Mouse (Mus musculus): ENCODE data around the gene Rdh16f1. TPM values are rescaled to one million over a fixed set of nuclear protein-coding genes. Genes with fewer than 3 reads are reported as not detected.

The Rdh16f1 gene
- polyA plus RNA-seq, 1 experiment from 2014 or later = not detected

- Histone ChIP-seq H3K4me1 (ENCODE audit: control insufficient read depth, insufficient read depth, low read length) (no peaks in the 10 kb centered on the region), H3K4me2 (ENCODE audit: low read depth, low read length) (no peak overlapping the region), H3K9ac (ENCODE audit: low read depth, low read length) (no peak overlapping the region), H3K27ac (replicated peaks; ENCODE audit: low read depth, low read length) (no peak overlapping the region), H3K27me3 (replicated peaks; ENCODE audit: control insufficient read depth, insufficient read depth, low read length) (0 out of 2 replicates have a peak, but pooled peaks cover 4% of the 10 kb centered on the region), H3K4me3 (ENCODE audit: low read depth, low read length) (no peak overlapping the region), H3K9me3 (ENCODE audit: control insufficient read depth, low read length) (no peaks in the 10 kb centered on the region), H3K36me3 (ENCODE audit: control insufficient read depth, insufficient read depth, low read length) (no peaks in the 10 kb centered on the region)
- DNase-seq (ENCODE audit: low spot score) (peak; percentile 56), ATAC-seq (ENCODE audit: low read depth) (0 out of 2 replicates have a peak, but pooled peaks have one; percentile 35)
- 33% methylated on average over 9 of the region's 9 CpGs for WGBS
Measured at GRCm38 (mm10) chr10:127730933-127731310, 28.7 kb upstream of the Rdh16f1 start.

- Histone ChIP-seq H3K4me2 (ENCODE audit: low read depth, low read length) (no peak overlapping the region), H3K9ac (ENCODE audit: low read depth, low read length) (no peak overlapping the region), H3K36me3 (ENCODE audit: control insufficient read depth, insufficient read depth, low read length) (no peaks in the 10 kb centered on the region), H3K27me3 (replicated peaks; ENCODE audit: control insufficient read depth, insufficient read depth, low read length) (0 out of 2 replicates have a peak, but pooled peaks cover 4% of the 10 kb centered on the region), H3K4me3 (ENCODE audit: low read depth, low read length) (no peak overlapping the region), H3K9me3 (ENCODE audit: control insufficient read depth, low read length) (no peaks in the 10 kb centered on the region), H3K27ac (replicated peaks; ENCODE audit: low read depth, low read length) (no peak overlapping the region), H3K4me1 (ENCODE audit: control insufficient read depth, insufficient read depth, low read length) (no peaks in the 10 kb centered on the region)
- ATAC-seq (ENCODE audit: low read depth) = no peak
- 30% methylated on average over 5 of the region's 5 CpGs for WGBS
- no peak for DNase-seq (ENCODE audit: low spot score)
Measured at GRCm38 (mm10) chr10:127731397-127731796, 28.2 kb upstream of the Rdh16f1 start.

- Histone ChIP-seq H3K9me3 (ENCODE audit: control insufficient read depth, low read length) (no peaks in the 10 kb centered on the region), H3K36me3 (ENCODE audit: control insufficient read depth, insufficient read depth, low read length) (no peaks in the 10 kb centered on the region), H3K27me3 (replicated peaks; ENCODE audit: control insufficient read depth, insufficient read depth, low read length) (no peaks in the 10 kb centered on the region), H3K9ac (ENCODE audit: low read depth, low read length) (no peak overlapping the region), H3K27ac (replicated peaks; ENCODE audit: low read depth, low read length) (no peak overlapping the region), H3K4me1 (ENCODE audit: control insufficient read depth, insufficient read depth, low read length) (no peaks in the 10 kb centered on the region), H3K4me3 (ENCODE audit: low read depth, low read length) (no peak overlapping the region), H3K4me2 (ENCODE audit: low read depth, low read length) (no peak overlapping the region)
- 40% methylated on average over 5 of the region's 5 CpGs for WGBS
- DNase-seq (ENCODE audit: low spot score) (peak; percentile 49), ATAC-seq (ENCODE audit: low read depth) (no peak)
Measured at GRCm38 (mm10) chr10:127734434-127734833, 25.2 kb upstream of the Rdh16f1 start.

- DNase-seq (ENCODE audit: low spot score) (no peak), ATAC-seq (ENCODE audit: low read depth) (no peak)
- Histone ChIP-seq H3K4me2 (ENCODE audit: low read depth, low read length) (no peak overlapping the region), H3K9me3 (ENCODE audit: control insufficient read depth, low read length) (no peaks in the 10 kb centered on the region), H3K27me3 (replicated peaks; ENCODE audit: control insufficient read depth, insufficient read depth, low read length) (no peaks in the 10 kb centered on the region), H3K27ac (replicated peaks; ENCODE audit: low read depth, low read length) (no peak overlapping the region), H3K4me1 (ENCODE audit: control insufficient read depth, insufficient read depth, low read length) (peaks cover 8% of the 10 kb centered on the region; the same call in 1 of the 2 replicates), H3K4me3 (ENCODE audit: low read depth, low read length) (no peak overlapping the region), H3K36me3 (ENCODE audit: control insufficient read depth, insufficient read depth, low read length) (0 out of 2 replicates have a peak, but pooled peaks cover under 1% of the 10 kb centered on the region), H3K9ac (ENCODE audit: low read depth, low read length) (no peak overlapping the region)
- 78% methylated on average over 2 of the region's 2 CpGs for WGBS
Measured at GRCm38 (mm10) chr10:127736266-127736665, 23.3 kb upstream of the Rdh16f1 start.

GRCm38 (mm10) chr10:127736916-127737315 lies 22.7 kb upstream of the Rdh16f1 start:
- Histone ChIP-seq H3K9ac (ENCODE audit: low read depth, low read length) (no peak overlapping the region), H3K4me2 (ENCODE audit: low read depth, low read length) (no peak overlapping the region), H3K27me3 (replicated peaks; ENCODE audit: control insufficient read depth, insufficient read depth, low read length) (no peaks in the 10 kb centered on the region), H3K4me3 (ENCODE audit: low read depth, low read length) (no peak overlapping the region), H3K9me3 (ENCODE audit: control insufficient read depth, low read length) (no peaks in the 10 kb centered on the region), H3K36me3 (ENCODE audit: control insufficient read depth, insufficient read depth, low read length) (peaks cover 7% of the 10 kb centered on the region), H3K4me1 (ENCODE audit: control insufficient read depth, insufficient read depth, low read length) (peaks cover 8% of the 10 kb centered on the region; the same call in 1 of the 2 replicates), H3K27ac (replicated peaks; ENCODE audit: low read depth, low read length) (no peak overlapping the region)
- WGBS = 75% methylated on average over 4 of the region's 4 CpGs
- no peak for ATAC-seq (ENCODE audit: low read depth)
- no peak for DNase-seq (ENCODE audit: low spot score)

- Histone ChIP-seq H3K4me2 (ENCODE audit: low read depth, low read length) (no peak overlapping the region), H3K27ac (replicated peaks; ENCODE audit: low read depth, low read length) (no peak overlapping the region), H3K4me3 (ENCODE audit: low read depth, low read length) (no peak overlapping the region), H3K9ac (ENCODE audit: low read depth, low read length) (no peak overlapping the region), H3K36me3 (ENCODE audit: control insufficient read depth, insufficient read depth, low read length) (peaks cover 13% of the 10 kb centered on the region), H3K27me3 (replicated peaks; ENCODE audit: control insufficient read depth, insufficient read depth, low read length) (no peaks in the 10 kb centered on the region), H3K9me3 (ENCODE audit: control insufficient read depth, low read length) (no peaks in the 10 kb centered on the region), H3K4me1 (ENCODE audit: control insufficient read depth, insufficient read depth, low read length) (peaks cover 8% of the 10 kb centered on the region; the same call in 1 of the 2 replicates)
- DNase-seq (ENCODE audit: low spot score) = no peak
- no peak for ATAC-seq (ENCODE audit: low read depth)
- 19% methylated on average over 2 of the region's 2 CpGs for WGBS
Measured at GRCm38 (mm10) chr10:127737552-127737951, 22.0 kb upstream of the Rdh16f1 start.

GRCm38 (mm10) chr10:127738151-127738882 lies 21.3 kb upstream of the Rdh16f1 start:
- Histone ChIP-seq H3K27me3 (replicated peaks; ENCODE audit: control insufficient read depth, insufficient read depth, low read length) (no peaks in the 10 kb centered on the region), H3K27ac (replicated peaks; ENCODE audit: low read depth, low read length) (no peak overlapping the region; the same call in 1 of the 2 replicates), H3K9ac (ENCODE audit: low read depth, low read length) (no peak overlapping the region), H3K4me2 (ENCODE audit: low read depth, low read length) (peak overlapping the region; percentile 89; the same call in 1 of the 2 replicates), H3K36me3 (ENCODE audit: control insufficient read depth, insufficient read depth, low read length) (peaks cover 21% of the 10 kb centered on the region), H3K9me3 (ENCODE audit: control insufficient read depth, low read length) (no peaks in the 10 kb centered on the region), H3K4me1 (ENCODE audit: control insufficient read depth, insufficient read depth, low read length) (peaks cover 8% of the 10 kb centered on the region; the same call in 1 of the 2 replicates), H3K4me3 (ENCODE audit: low read depth, low read length) (peak overlapping the region; percentile 95; the same call in 1 of the 2 replicates)
- ATAC-seq (ENCODE audit: low read depth) (no peak), DNase-seq (ENCODE audit: low spot score) (no peak)
- WGBS = 48% methylated on average over 13 of the region's 13 CpGs

- H3K4me1 ChIP-seq (ENCODE audit: control insufficient read depth, insufficient read depth, low read length) = peaks cover 8% of the 10 kb centered on the region; the same call in 1 of the 2 replicates
- 4% methylated on average over 25 of the region's 61 CpGs for WGBS
- ATAC-seq (ENCODE audit: low read depth) (peak; percentile 91), DNase-seq (ENCODE audit: low spot score) (peak; percentile 83)
- H3K9ac ChIP-seq (ENCODE audit: low read depth, low read length) = peak within 1 kb of the TSS; percentile 98
- H3K27ac ChIP-seq (replicated peaks; ENCODE audit: low read depth, low read length) = peak within 1 kb of the TSS; percentile 80
- peak within 1 kb of the TSS; percentile 95 for H3K4me3 ChIP-seq (ENCODE audit: low read depth, low read length)
- peak within 1 kb of the TSS; percentile 89 for H3K4me2 ChIP-seq (ENCODE audit: low read depth, low read length)
- peaks cover 30% of the 10 kb centered on the region for H3K36me3 ChIP-seq (ENCODE audit: control insufficient read depth, insufficient read depth, low read length)
- H3K9me3 ChIP-seq (ENCODE audit: control insufficient read depth, low read length) = no peaks in the 10 kb centered on the region
- H3K27me3 ChIP-seq (replicated peaks; ENCODE audit: control insufficient read depth, insufficient read depth, low read length) = no peaks in the 10 kb centered on the region
Measured at GRCm38 (mm10) chr10:127739083-127739660, 20.4 kb upstream of the Rdh16f1 start, which contains the start of gene Zbtb39. Gene Zbtb39 (plus strand): TSS chr10:127739538.
